Mouse (Mus musculus): ENCODE results near the gene Plekho1.

- TF ChIP-seq POLR2A (IDR thresholded peaks at IDR 0.05; ENCODE audit: borderline replicate concordance, extremely low read depth, low read depth, low read length) (no peak), CTCF (IDR thresholded peaks at IDR 0.05; ENCODE audit: insufficient read depth, low read length) (no peak)
These were observed 5.8 kb upstream of the Plekho1 start for GRCm38 (mm10) chr3:96001560-96001959.

Data from lung, adult 2 months (tissue).